Mouse (Mus musculus): ENCODE measurements around the gene Olfr884. TPM values are rescaled to one million over a fixed set of nuclear protein-coding genes. Genes with fewer than 3 reads are reported as not detected.

Olfr884 gene
- polyA plus RNA-seq (2014; fragmentation: Illumina TruSeq; extraction: RNeasy Lipid Tissue Mini Kit (QIAGEN cat#74804); ENCODE audit: low read depth, low replicate concordance): not detected

GRCm38 (mm10) chr9:38046255-38046654 lies at the start of gene Olfr884:
TSS of gene Olfr884 (plus strand) at chr9:38046555.

GRCm38 (mm10) chr9:38025508-38025907 lies 20.8 kb upstream of the Olfr884 start, which contains the start of gene Olfr883:
TSS of gene Olfr883 (plus strand) at chr9:38025808.

GRCm38 (mm10) chr9:38061022-38061421 lies 14.7 kb downstream of the Olfr884 start, which contains the start of gene Olfr885:
TSS of gene Olfr885 (plus strand) at chr9:38061322.

GRCm38 (mm10) chr9:38083772-38084171 lies 37.4 kb downstream of the Olfr884 start, which contains the start of gene Olfr887:
TSS of gene Olfr887 (plus strand) at chr9:38084072.

Other genes starting within 250 kb of the Olfr884 start
- gene Olfr876, start 243.5 kb upstream of the Olfr884 start, polyA plus RNA-seq (2014; fragmentation: Illumina TruSeq; extraction: RNeasy Lipid Tissue Mini Kit (QIAGEN cat#74804); ENCODE audit: low read depth, low replicate concordance): not detected
- gene Olfr877, start 192.3 kb upstream of the Olfr884 start, polyA plus RNA-seq (2014; fragmentation: Illumina TruSeq; extraction: RNeasy Lipid Tissue Mini Kit (QIAGEN cat#74804); ENCODE audit: low read depth, low replicate concordance): not detected
- gene Olfr145, start 149.8 kb upstream of the Olfr884 start, polyA plus RNA-seq (2014; fragmentation: Illumina TruSeq; extraction: RNeasy Lipid Tissue Mini Kit (QIAGEN cat#74804); ENCODE audit: low read depth, low replicate concordance): not detected
- gene Olfr878, start 128.7 kb upstream of the Olfr884 start, polyA plus RNA-seq (2014; fragmentation: Illumina TruSeq; extraction: RNeasy Lipid Tissue Mini Kit (QIAGEN cat#74804); ENCODE audit: low read depth, low replicate concordance): not detected
- not detected for gene Olfr881, start 54.7 kb upstream of the Olfr884 start, polyA plus RNA-seq (2014; fragmentation: Illumina TruSeq; extraction: RNeasy Lipid Tissue Mini Kit (QIAGEN cat#74804); ENCODE audit: low read depth, low replicate concordance)
- gene Olfr883, start 20.7 kb upstream of the Olfr884 start, polyA plus RNA-seq (2014; fragmentation: Illumina TruSeq; extraction: RNeasy Lipid Tissue Mini Kit (QIAGEN cat#74804); ENCODE audit: low read depth, low replicate concordance): not detected
- gene Olfr885, start 14.8 kb downstream of the Olfr884 start, polyA plus RNA-seq (2014; fragmentation: Illumina TruSeq; extraction: RNeasy Lipid Tissue Mini Kit (QIAGEN cat#74804); ENCODE audit: low read depth, low replicate concordance): not detected
- gene Olfr887, start 37.5 kb downstream of the Olfr884 start, polyA plus RNA-seq (2014; fragmentation: Illumina TruSeq; extraction: RNeasy Lipid Tissue Mini Kit (QIAGEN cat#74804); ENCODE audit: low read depth, low replicate concordance): 0.03 TPM
- not detected for gene Olfr888, start 61.6 kb downstream of the Olfr884 start, polyA plus RNA-seq (2014; fragmentation: Illumina TruSeq; extraction: RNeasy Lipid Tissue Mini Kit (QIAGEN cat#74804); ENCODE audit: low read depth, low replicate concordance)
- not detected for gene Olfr889, start 68.6 kb downstream of the Olfr884 start, polyA plus RNA-seq (2014; fragmentation: Illumina TruSeq; extraction: RNeasy Lipid Tissue Mini Kit (QIAGEN cat#74804); ENCODE audit: low read depth, low replicate concordance)
- not detected for gene Olfr890, start 96.0 kb downstream of the Olfr884 start, polyA plus RNA-seq (2014; fragmentation: Illumina TruSeq; extraction: RNeasy Lipid Tissue Mini Kit (QIAGEN cat#74804); ENCODE audit: low read depth, low replicate concordance)
- not detected for gene Olfr891, start 134.3 kb downstream of the Olfr884 start, polyA plus RNA-seq (2014; fragmentation: Illumina TruSeq; extraction: RNeasy Lipid Tissue Mini Kit (QIAGEN cat#74804); ENCODE audit: low read depth, low replicate concordance)
- not detected for gene Olfr893, start 161.8 kb downstream of the Olfr884 start, polyA plus RNA-seq (2014; fragmentation: Illumina TruSeq; extraction: RNeasy Lipid Tissue Mini Kit (QIAGEN cat#74804); ENCODE audit: low read depth, low replicate concordance)
- gene Olfr894, start 171.5 kb downstream of the Olfr884 start, polyA plus RNA-seq (2014; fragmentation: Illumina TruSeq; extraction: RNeasy Lipid Tissue Mini Kit (QIAGEN cat#74804); ENCODE audit: low read depth, low replicate concordance): not detected
- not detected for gene Olfr143, start 206.2 kb downstream of the Olfr884 start, polyA plus RNA-seq (2014; fragmentation: Illumina TruSeq; extraction: RNeasy Lipid Tissue Mini Kit (QIAGEN cat#74804); ENCODE audit: low read depth, low replicate concordance)
- not detected for gene Olfr895, start 221.3 kb downstream of the Olfr884 start, polyA plus RNA-seq (2014; fragmentation: Illumina TruSeq; extraction: RNeasy Lipid Tissue Mini Kit (QIAGEN cat#74804); ENCODE audit: low read depth, low replicate concordance)
- gene Olfr896-ps1, start 244.6 kb downstream of the Olfr884 start, polyA plus RNA-seq (2014; fragmentation: Illumina TruSeq; extraction: RNeasy Lipid Tissue Mini Kit (QIAGEN cat#74804); ENCODE audit: low read depth, low replicate concordance): 1.8 TPM

Measured in testis, adult 10 weeks (tissue).